Mouse (Mus musculus) monocyte, adult 5-6 weeks (primary cell): Measurements from ENCODE around the gene Apmap. TPM values are rescaled to one million over a fixed set of nuclear protein-coding genes. Genes with fewer than 3 reads are reported as not detected.

Experiments
- ATAC-seq: fragments of 153-309, 156-312 bp; replicated peaks from 2 replicates; pipeline ENCODE4 v1.8.0; 2017; ENCODE audit warnings: mild to moderate bottlenecking; ENCODE audit not compliant: low TSS enrichment, insufficient number of reproducible peaks, severe bottlenecking, poor library complexity, low FRiP score
- total RNA-seq: library from RNA; stranded (forward); fragments of 200-1000, 200-491, 200-594 nt; gene quantifications from 3 replicates; pipeline ENCODE4 v1.2.3, GENCODE M21; 2017

The Apmap gene
- 47.1 to 62.5 TPM (median 55.9 TPM) in 3 replicates for total RNA-seq

GRCm38 (mm10) chr2:150608087-150608799 lies at the start of gene Apmap:
TSS of gene Apmap (minus strand) at chr2:150608567.
- ATAC-seq, result peak; percentile 94

- no peak for ATAC-seq
Measured at GRCm38 (mm10) chr2:150656975-150657768, 48.8 kb upstream of the Apmap start.

- ATAC-seq, result peak; percentile 45
Measured at GRCm38 (mm10) chr2:150656112-150656511, 47.7 kb upstream of the Apmap start.

GRCm38 (mm10) chr2:150655290-150655689 lies 46.9 kb upstream of the Apmap start:
- ATAC-seq, result peak; percentile 51

- ATAC-seq, result no peak
Measured at GRCm38 (mm10) chr2:150654814-150655213, 46.4 kb upstream of the Apmap start.

- no peak for ATAC-seq
Measured at GRCm38 (mm10) chr2:150651366-150651765, 43.0 kb upstream of the Apmap start.

- ATAC-seq, result no peak
Measured at GRCm38 (mm10) chr2:150650511-150651074, 42.2 kb upstream of the Apmap start.

- no peak for ATAC-seq
Measured at GRCm38 (mm10) chr2:150648300-150648895, 40.0 kb upstream of the Apmap start.

- no peak for ATAC-seq
Measured at GRCm38 (mm10) chr2:150647681-150648299, 39.4 kb upstream of the Apmap start.

- peak; percentile 9; the same call in 1 of the 2 replicates for ATAC-seq
Measured at GRCm38 (mm10) chr2:150646411-150647121, 38.2 kb upstream of the Apmap start.

- ATAC-seq, result peak; percentile 89
Measured at GRCm38 (mm10) chr2:150645225-150645624, 36.9 kb upstream of the Apmap start.

GRCm38 (mm10) chr2:150643726-150644415 lies 35.5 kb upstream of the Apmap start:
- no peak for ATAC-seq

GRCm38 (mm10) chr2:150643166-150643565 lies 34.8 kb upstream of the Apmap start:
- no peak for ATAC-seq

- ATAC-seq, result no peak
Measured at GRCm38 (mm10) chr2:150638370-150638733, 30.0 kb upstream of the Apmap start.

- no peak for ATAC-seq
Measured at GRCm38 (mm10) chr2:150637702-150638369, 29.5 kb upstream of the Apmap start.

- ATAC-seq, result no peak
Measured at GRCm38 (mm10) chr2:150635877-150636446, 27.6 kb upstream of the Apmap start.

GRCm38 (mm10) chr2:150629255-150629654 lies 20.9 kb upstream of the Apmap start:
- ATAC-seq, result peak; percentile 27; the same call in 1 of the 2 replicates
